Mouse (Mus musculus) MEL (cell line): Measurements from ENCODE around the gene Mt1. TPM values are rescaled to one million over a fixed set of nuclear protein-coding genes. Genes with fewer than 3 reads are reported as not detected.

Experiments used
- DNase-seq: peaks from one replicate; pipeline ENCODE4 v3.0.0; 2011; ENCODE audit warnings: low read depth, low spot score
- H3K27ac ChIP-seq: 2 replicates; pipeline ENCODE4 v1.5.1; 2012; ENCODE audit warnings: low read depth, mild to moderate bottlenecking, control low read depth, low read length, moderate library complexity; ENCODE audit not compliant: control insufficient read depth
- H3K27me3 ChIP-seq, 2 experiments: fragments of 150-350 bp in 1 of 2; sonication (generic) in 1 of 2; 2 replicates each; pipeline ENCODE4 v1.6.1; 2012; ENCODE audit warnings: low read length in 2 of 2, mild to moderate bottlenecking in 2 of 2, improper control_type of control experiment in 1 of 2, moderate library complexity in 1 of 2; ENCODE audit not compliant: insufficient read depth in 2 of 2, control insufficient read depth in 1 of 2
- H3K36me3 ChIP-seq, 2 experiments: 2 replicates each; pipeline ENCODE4 v1.6.1; 2012 to 2014; ENCODE audit warnings: low read length in 2 of 2, improper control_type of control experiment in 1 of 2, inconsistent platforms in 1 of 2, mild to moderate bottlenecking in 1 of 2; ENCODE audit not compliant: insufficient read depth in 2 of 2, control insufficient read depth in 1 of 2
- H3K4me1 ChIP-seq, 2 experiments: fragments of 150-350 bp in 1 of 2; sonication (generic) in 1 of 2; 2 replicates each; pipeline ENCODE4 v1.6.1; 2012; ENCODE audit warnings: low read length in 2 of 2, improper control_type of control experiment in 1 of 2, mild to moderate bottlenecking in 1 of 2; ENCODE audit not compliant: insufficient read depth in 2 of 2, control insufficient read depth in 1 of 2
- H3K4me3 ChIP-seq, 2 experiments: fragments of 150-350 bp in 1 of 2; sonication (generic) in 1 of 2; 2 replicates each; pipeline ENCODE4 v1.5.1; 2012; ENCODE audit warnings: low read depth in 2 of 2, low read length in 2 of 2, mild to moderate bottlenecking in 2 of 2, moderate library complexity in 2 of 2, control low read depth in 1 of 2, improper control_type of control experiment in 1 of 2; ENCODE audit not compliant: control insufficient read depth in 1 of 2, insufficient read depth in 1 of 2
- H3K79me2 ChIP-seq: 2 replicates; pipeline ENCODE4 v1.6.1; 2012; ENCODE audit warnings: mild to moderate bottlenecking, low read length, moderate library complexity; ENCODE audit not compliant: control insufficient read depth, poor library complexity, insufficient read depth
- H3K9ac ChIP-seq: 2 replicates; pipeline ENCODE4 v1.6.1; 2012; ENCODE audit warnings: low read depth, mild to moderate bottlenecking, control low read depth, low read length, moderate library complexity; ENCODE audit not compliant: control insufficient read depth, poor library complexity, severe bottlenecking
- H3K9me3 ChIP-seq: fragments of 150-350 bp; sonication (generic); replicated peaks from 2 replicates; pipeline ENCODE4 v1.6.1; 2012; ENCODE audit warnings: mild to moderate bottlenecking, low read length, improper control_type of control experiment, moderate library complexity; ENCODE audit not compliant: insufficient read depth
- CHD1 ChIP-seq: IDR thresholded peaks from 2 replicates; pipeline ENCODE4 v1.6.1; 2012; ENCODE audit warnings: low read depth, mild to moderate bottlenecking, inconsistent platforms, low read length, improper control_type of control experiment
- CTCF ChIP-seq, 3 experiments: IDR thresholded peaks in 2 of 3; conservative IDR thresholded peaks in 1 of 3; 2 replicates each; pipeline ENCODE4 v1.5.1; 2011 to 2012; ENCODE audit warnings: low read length in 3 of 3, low read depth in 2 of 3, mild to moderate bottlenecking in 2 of 3, improper control_type of control experiment in 1 of 3, inconsistent platforms in 1 of 3, mixed read lengths in 1 of 3, moderate library complexity in 1 of 3; ENCODE audit not compliant: control insufficient read depth in 1 of 3, insufficient read depth in 1 of 3, poor library complexity in 1 of 3, severe bottlenecking in 1 of 3
- ELF1 ChIP-seq: IDR thresholded peaks from 2 replicates; pipeline ENCODE4 v1.6.1; 2014; ENCODE audit warnings: low read depth, mild to moderate bottlenecking, inconsistent platforms, low read length, improper control_type of control experiment, moderate library complexity
- GABPA ChIP-seq: IDR thresholded peaks from 2 replicates; pipeline ENCODE4 v1.6.1; 2012; ENCODE audit warnings: low read depth, mild to moderate bottlenecking, inconsistent platforms, low read length, improper control_type of control experiment, moderate library complexity
- JUND ChIP-seq: IDR thresholded peaks from 2 replicates; pipeline ENCODE4 v1.6.1; 2011; ENCODE audit warnings: low read depth, mild to moderate bottlenecking, improper control_type of control experiment, low read length
- KAT2A ChIP-seq: conservative IDR thresholded peaks from 2 replicates; pipeline ENCODE4 v1.6.1; 2012; ENCODE audit warnings: low read depth, low read length, improper control_type of control experiment, inconsistent platforms
- MAFK ChIP-seq: IDR thresholded peaks from 2 replicates; pipeline ENCODE4 v1.6.1; 2011; ENCODE audit warnings: low read depth, mild to moderate bottlenecking, low read length, improper control_type of control experiment, borderline replicate concordance
- MEF2A ChIP-seq: IDR thresholded peaks from 2 replicates; pipeline ENCODE4 v1.6.1; 2014; ENCODE audit warnings: low read depth, mild to moderate bottlenecking, inconsistent platforms, low read length, improper control_type of control experiment; ENCODE audit not compliant: poor library complexity, insufficient replicate concordance, severe bottlenecking; ENCODE audit errors: extremely low read depth
- MYB ChIP-seq: IDR thresholded peaks from 2 replicates; pipeline ENCODE4 v1.6.1; 2011; ENCODE audit warnings: mild to moderate bottlenecking, low read depth, low read length, improper control_type of control experiment
- NELFE ChIP-seq: IDR thresholded peaks from 2 replicates; pipeline ENCODE4 v1.6.1; 2011; ENCODE audit warnings: low read depth, low read length, improper control_type of control experiment
- POLR2A ChIP-seq, 2 experiments: IDR thresholded peaks; 2 replicates each; pipeline ENCODE4 v1.6.1; 2011 to 2012; ENCODE audit warnings: low read length in 2 of 2, mild to moderate bottlenecking in 2 of 2, control low read depth in 1 of 2, improper control_type of control experiment in 1 of 2, low read depth in 1 of 2, moderate library complexity in 1 of 2; ENCODE audit not compliant: control insufficient read depth in 1 of 2, insufficient read depth in 1 of 2, poor library complexity in 1 of 2
- POLR2AphosphoS2 ChIP-seq: IDR thresholded peaks from 2 replicates; pipeline ENCODE4 v1.6.1; 2011; ENCODE audit warnings: low read length, improper control_type of control experiment
- RAD21 ChIP-seq: IDR thresholded peaks from 2 replicates; pipeline ENCODE4 v1.6.1; 2011; ENCODE audit warnings: mild to moderate bottlenecking, low read depth, low read length, improper control_type of control experiment
- SMC3 ChIP-seq: IDR thresholded peaks from 2 replicates; pipeline ENCODE4 v1.6.1; 2011; ENCODE audit warnings: low read depth, low read length, improper control_type of control experiment
- TBP ChIP-seq: IDR thresholded peaks from 2 replicates; pipeline ENCODE4 v1.8.0; 2011; ENCODE audit warnings: low read depth, low read length, improper control_type of control experiment
- USF2 ChIP-seq, 2 experiments: IDR thresholded peaks; 2 replicates each; pipeline ENCODE4 v1.6.1; 2011 to 2012; ENCODE audit warnings: improper control_type of control experiment in 2 of 2, low read length in 2 of 2, borderline replicate concordance in 1 of 2, inconsistent platforms in 1 of 2, low read depth in 1 of 2, mild to moderate bottlenecking in 1 of 2; ENCODE audit not compliant: insufficient read depth in 1 of 2
- ZMIZ1 ChIP-seq: IDR thresholded peaks from 2 replicates; pipeline ENCODE4 v1.6.1; 2012; ENCODE audit warnings: low read depth, mild to moderate bottlenecking, inconsistent platforms, low read length, improper control_type of control experiment, moderate library complexity
- polyA plus RNA-seq, 2 experiments: library from polyadenylated mRNA; stranded (reverse) in 1 of 2; unstranded in 1 of 2; fragments of >175 nt in 1 of 2; fragments of >200 nt in 1 of 2; gene quantifications; 2 replicates each; pipeline versions ENCODE4 v1.2.1 to v1.2.4; 2012; ENCODE audit warnings: low replicate concordance in 2 of 2, low read depth in 1 of 2; ENCODE audit not compliant: insufficient read length in 2 of 2, insufficient read depth in 1 of 2, missing spikeins in 1 of 2
- total RNA-seq: library from RNA; depleted of rRNA; stranded (reverse); fragments of 300-350 nt; gene quantifications from 2 replicates; pipeline ENCODE4 v1.2.3, GENCODE M21; 2012

Gene Mt1
- total and polyA plus RNA-seq, 3 experiments = 1,017 to 2,940 (median 1,189) TPM

DNA sequence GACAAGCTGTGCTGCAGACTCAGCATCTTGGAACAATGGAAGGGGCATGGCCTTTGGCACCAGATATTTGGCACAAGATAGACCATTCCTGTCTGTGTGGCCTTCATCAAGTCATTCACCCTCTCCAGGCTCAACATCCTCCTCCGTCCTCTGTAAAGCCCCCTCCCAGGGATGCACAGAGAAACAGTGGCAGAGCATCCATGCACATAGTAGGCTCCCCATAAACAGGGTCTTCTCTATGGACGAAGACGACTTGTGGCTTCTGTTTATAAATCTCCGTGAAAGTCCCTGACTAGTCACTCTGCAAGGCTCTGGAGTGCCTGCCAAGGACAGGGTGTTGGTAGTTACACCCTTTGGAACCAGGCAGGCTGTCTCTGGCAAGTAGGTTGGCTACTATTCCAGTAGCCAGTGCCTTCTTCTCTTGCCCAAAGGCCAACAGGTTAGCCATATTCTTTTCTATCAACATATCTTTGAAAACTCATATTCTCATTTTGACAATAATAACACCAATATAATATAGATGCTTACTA is 38.6 kb upstream of the Mt1 start:
- Histone ChIP-seq H3K9me3 (no peaks in the 10 kb centered on the region), H3K4me3 (no peak overlapping the region), H3K36me3 (no peaks in the 10 kb centered on the region), H3K9ac (no peak overlapping the region), H3K79me2 (no peaks in the 10 kb centered on the region), H3K27me3 (peaks cover 1 to 2% of the 10 kb centered on the region in 2 experiments; a peak in 2 of 4 replicates), H3K27ac (no peak overlapping the region), H3K4me1 (no peaks in the 10 kb centered on the region)
- TF ChIP-seq GABPA (no peak), ZMIZ1 (no peak), JUND (no peak), KAT2A (no peak), ELF1 (no peak), POLR2AphosphoS2 (no peak), POLR2A (IDR thresholded peaks at IDR 0.05; ENCODE audit: control insufficient read depth in 1 of 2, insufficient read depth in 1 of 2, low read depth in 1 of 2, low read length in 2 of 2, poor library complexity in 1 of 2) (no peak), RAD21 (no peak), MYB (no peak), TBP (no peak), USF2 (IDR thresholded peaks at IDR 0.05; ENCODE audit: borderline replicate concordance in 1 of 2, insufficient read depth in 1 of 2, low read depth in 1 of 2, low read length in 2 of 2) (no peak), MEF2A (no peak), NELFE (no peak)
- no peak for DNase-seq

DNA sequence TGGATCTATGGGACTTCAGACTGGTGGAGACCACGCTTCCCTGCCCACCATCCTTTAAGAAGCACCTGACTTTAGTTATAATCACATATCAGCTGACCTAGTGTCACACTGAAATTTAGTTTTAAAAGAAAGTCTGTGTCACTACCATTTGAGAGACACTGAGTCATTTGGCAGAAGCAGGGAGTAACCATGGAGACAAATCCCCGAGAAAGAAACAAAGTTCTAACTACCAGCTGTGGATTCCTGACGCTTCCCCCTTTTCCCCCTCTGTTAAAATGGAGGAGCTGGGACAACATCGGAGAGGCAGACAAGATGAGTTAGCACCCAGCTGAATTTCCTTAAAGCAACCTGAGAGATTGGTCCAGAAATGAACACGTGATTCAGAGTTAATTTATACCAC is 30.6 kb upstream of the Mt1 start:
- no peaks in the 10 kb centered on the region for H3K27me3 ChIP-seq
- peaks cover 0 to 8% of the 10 kb centered on the region in 2 experiments; a peak in 2 of 4 replicates for H3K4me1 ChIP-seq
- no peaks in the 10 kb centered on the region for H3K9me3 ChIP-seq
- H3K79me2 ChIP-seq = no peaks in the 10 kb centered on the region
- DNase-seq = no peak
- H3K36me3 ChIP-seq = peaks cover 0 to 6% of the 10 kb centered on the region in 2 experiments; a peak in 2 of 4 replicates
- no peak overlapping the region for H3K9ac ChIP-seq
- no peak overlapping the region for H3K27ac ChIP-seq
- no peak overlapping the region for H3K4me3 ChIP-seq
- no peak for TF ChIP-seq POLR2AphosphoS2
- no peak for TF ChIP-seq CTCF (IDR thresholded peaks at IDR 0.05 in 2 of 3, conservative IDR thresholded peaks at IDR 0.05 in 1 of 3; ENCODE audit: control insufficient read depth in 1 of 3, insufficient read depth in 1 of 3, low read depth in 2 of 3, low read length in 3 of 3, poor library complexity in 1 of 3, severe bottlenecking in 1 of 3)
- TF ChIP-seq MAFK = no peak
- no peak for TF ChIP-seq CHD1
- no peak for TF ChIP-seq SMC3
- TF ChIP-seq KAT2A = no peak
